Mouse (Mus musculus): Measurements from ENCODE around the gene Clca3a2.
"Not testable (repeated sequence)": the region's sequence is repeated elsewhere in the genome, so short reads cannot be mapped to it uniquely, and the experiment has no call there.

Clca3a2 gene

GRCm38 (mm10) chr3:144747706-144748105 is 71.6 kb downstream of the Clca3a2 start:
- in situ Hi-C loops (cut with MseI, MboI) = not testable (repeated sequence)
